Mouse (Mus musculus) CH12.LX (cell line): Measurements from ENCODE around the gene Ptbp1. TPM values are rescaled to one million over a fixed set of nuclear protein-coding genes. Genes with fewer than 3 reads are reported as not detected.

Experiments used
- DNase-seq: peaks from one replicate; pipeline ENCODE4 v3.0.0-alpha.2; 2013; ENCODE audit errors: extremely low read depth
- H3K27ac ChIP-seq: 2 replicates; pipeline ENCODE4 v1.5.1; 2012; ENCODE audit warnings: low read depth, mild to moderate bottlenecking, control low read depth, moderate library complexity; ENCODE audit not compliant: insufficient read depth
- H3K27me3 ChIP-seq: replicated peaks from 2 replicates; pipeline ENCODE3; 2012; ENCODE audit warnings: inconsistent platforms
- H3K36me3 ChIP-seq, 2 experiments: replicated peaks in 1 of 2; 2 replicates each; pipeline versions ENCODE3 to v1.6.1; 2012; ENCODE audit warnings: inconsistent platforms in 1 of 2, low read length in 1 of 2, mild to moderate bottlenecking in 1 of 2, mixed read lengths in 1 of 2, moderate library complexity in 1 of 2; ENCODE audit not compliant: control insufficient read depth in 1 of 2, insufficient read depth in 1 of 2
- H3K4me1 ChIP-seq, 2 experiments: 2 replicates each; pipeline ENCODE4 v1.6.1; 2012; ENCODE audit warnings: inconsistent platforms in 1 of 2, moderate library complexity in 1 of 2; ENCODE audit not compliant: insufficient read depth in 2 of 2, control insufficient read depth in 1 of 2
- H3K4me2 ChIP-seq: 2 replicates; pipeline ENCODE4 v1.6.1; 2012; ENCODE audit warnings: low read depth, mild to moderate bottlenecking, control low read depth; ENCODE audit not compliant: poor library complexity, insufficient read depth, severe bottlenecking
- H3K4me3 ChIP-seq, 3 experiments: fragments of 150-350 bp in 1 of 3; sonication (generic) in 1 of 3; replicated peaks in 1 of 3; 2 replicates each; pipeline versions ENCODE3 to v1.5.1; 2011 to 2012; ENCODE audit warnings: low read depth in 2 of 3, low read length in 2 of 3, mild to moderate bottlenecking in 2 of 3, moderate library complexity in 2 of 3, control low read depth in 1 of 3, improper control_type of control experiment in 1 of 3, inconsistent platforms in 1 of 3, mixed read lengths in 1 of 3; ENCODE audit not compliant: poor library complexity in 1 of 3
- H3K79me2 ChIP-seq: replicated peaks from 2 replicates; pipeline ENCODE4 v1.6.1; 2012; ENCODE audit warnings: mild to moderate bottlenecking, moderate library complexity; ENCODE audit not compliant: control insufficient read depth, poor library complexity, insufficient read depth, severe bottlenecking; ENCODE audit errors: extremely low read depth
- H3K9ac ChIP-seq: 2 replicates; pipeline ENCODE4 v1.6.1; 2012; ENCODE audit warnings: low read depth, mild to moderate bottlenecking, control low read depth, moderate library complexity; ENCODE audit not compliant: insufficient read depth
- H3K9me3 ChIP-seq: replicated peaks from 2 replicates; pipeline ENCODE3; 2012; ENCODE audit warnings: low read length, inconsistent platforms, mixed read lengths
- CTCF ChIP-seq, 2 experiments: IDR thresholded peaks in 1 of 2; conservative IDR thresholded peaks in 1 of 2; 2 replicates each; pipeline ENCODE4 v1.5.1; 2011 to 2012; ENCODE audit warnings: low read depth in 2 of 2, low read length in 2 of 2, improper control_type of control experiment in 1 of 2, inconsistent platforms in 1 of 2, mild to moderate bottlenecking in 1 of 2, moderate library complexity in 1 of 2
- E2F4 ChIP-seq: IDR thresholded peaks from 2 replicates; pipeline ENCODE4 v1.6.1; 2011; ENCODE audit warnings: low read depth, low read length, improper control_type of control experiment; ENCODE audit not compliant: insufficient replicate concordance
- ELF1 ChIP-seq: IDR thresholded peaks from 2 replicates; pipeline ENCODE4 v1.6.1; 2014; ENCODE audit warnings: low read depth, mild to moderate bottlenecking, inconsistent platforms, low read length, improper control_type of control experiment
- EP300 ChIP-seq: IDR thresholded peaks from 2 replicates; pipeline ENCODE4 v1.6.1; 2011; ENCODE audit warnings: low read length, improper control_type of control experiment
- GABPA ChIP-seq: IDR thresholded peaks from 2 replicates; pipeline ENCODE4 v1.6.1; 2012; ENCODE audit warnings: low read depth, low read length, improper control_type of control experiment, inconsistent platforms; ENCODE audit not compliant: insufficient replicate concordance
- IRF4 ChIP-seq: IDR thresholded peaks from 2 replicates; pipeline ENCODE4 v1.6.1; 2014; ENCODE audit warnings: low read depth, mild to moderate bottlenecking, inconsistent platforms, low read length, improper control_type of control experiment
- KAT2A ChIP-seq: IDR thresholded peaks from 2 replicates; pipeline ENCODE4 v1.6.1; 2012; ENCODE audit warnings: low read length, improper control_type of control experiment, inconsistent platforms; ENCODE audit not compliant: insufficient replicate concordance
- MAX ChIP-seq: IDR thresholded peaks from 2 replicates; pipeline ENCODE4 v1.6.1; 2011; ENCODE audit warnings: low read length, improper control_type of control experiment
- MAZ ChIP-seq: IDR thresholded peaks from 2 replicates; pipeline ENCODE4 v1.6.1; 2012; ENCODE audit warnings: low read depth, mild to moderate bottlenecking, inconsistent platforms, low read length, improper control_type of control experiment, moderate library complexity
- MXI1 ChIP-seq: IDR thresholded peaks from 2 replicates; pipeline ENCODE4 v1.6.1; 2011; ENCODE audit warnings: mild to moderate bottlenecking, low read depth, low read length, improper control_type of control experiment
- MYC ChIP-seq: IDR thresholded peaks from 2 replicates; pipeline ENCODE4 v1.6.1; 2011; ENCODE audit warnings: low read depth, mild to moderate bottlenecking, improper control_type of control experiment, low read length
- NELFE ChIP-seq: IDR thresholded peaks from 2 replicates; pipeline ENCODE4 v1.6.1; 2011; ENCODE audit warnings: low read depth, low read length, improper control_type of control experiment
- PAX5 ChIP-seq: IDR thresholded peaks from 2 replicates; pipeline ENCODE4 v1.6.1; 2012; ENCODE audit warnings: low read length, inconsistent platforms, mixed read lengths
- RAD21 ChIP-seq: IDR thresholded peaks from 2 replicates; pipeline ENCODE4 v1.6.1; 2011; ENCODE audit warnings: low read depth, mild to moderate bottlenecking, low read length, improper control_type of control experiment, moderate library complexity
- RCOR1 ChIP-seq: conservative IDR thresholded peaks from 2 replicates; pipeline ENCODE4 v1.6.1; 2012; ENCODE audit warnings: low read depth, mild to moderate bottlenecking, inconsistent platforms, low read length, improper control_type of control experiment
- SIN3A ChIP-seq: IDR thresholded peaks from 2 replicates; pipeline ENCODE4 v1.6.1; 2012; ENCODE audit warnings: low read length, improper control_type of control experiment, inconsistent platforms
- SMC3 ChIP-seq: IDR thresholded peaks from 2 replicates; pipeline ENCODE4 v1.6.1; 2011; ENCODE audit warnings: low read depth, low read length, improper control_type of control experiment
- TCF12 ChIP-seq: IDR thresholded peaks from 2 replicates; pipeline ENCODE4 v1.6.1; 2014; ENCODE audit warnings: low read depth, mild to moderate bottlenecking, inconsistent platforms, low read length, improper control_type of control experiment
- UBTF ChIP-seq: IDR thresholded peaks from 2 replicates; pipeline ENCODE4 v1.6.1; 2012; ENCODE audit warnings: low read depth, mild to moderate bottlenecking, inconsistent platforms, low read length, improper control_type of control experiment, moderate library complexity
- USF1 ChIP-seq: IDR thresholded peaks from 2 replicates; pipeline ENCODE4 v1.6.1; 2014; ENCODE audit warnings: low read depth, mild to moderate bottlenecking, inconsistent platforms, low read length, improper control_type of control experiment
- ZKSCAN1 ChIP-seq: IDR thresholded peaks from 2 replicates; pipeline ENCODE4 v1.6.1; 2012; ENCODE audit warnings: low read depth, inconsistent platforms, low read length, improper control_type of control experiment, borderline replicate concordance
- dilution Hi-C: fragments of 300-500 bp; cut with MboI; formaldehyde crosslinking; loops from 2 replicates; pipeline ENCODE4 v1.14.3; 2020; ENCODE audit warnings: low sequenced_read_pairs; ENCODE audit not compliant: extremely low pct_unique_long_range_greater_than_20kb, extremely low pct_ligation_motif_present
- in situ Hi-C: fragments of 300-500 bp; cut with MboI; formaldehyde crosslinking; loops from 3 replicates; pipeline ENCODE4 v1.14.3; 2019; ENCODE audit warnings: low sequenced_read_pairs, low pct_ligation_motif_present, low pct_unique_long_range_greater_than_20kb, mixed read lengths
- polyA plus RNA-seq: library from polyadenylated mRNA; unstranded; fragments of >175 nt; gene quantifications from 2 replicates; pipeline ENCODE4 v1.2.1, GENCODE M21; 2012; ENCODE audit warnings: low read depth; ENCODE audit not compliant: insufficient read length
- total RNA-seq, 2 experiments: library from RNA; depleted of rRNA; stranded (reverse); fragments of 300-350 nt in 1 of 2; fragments of >200 nt in 1 of 2; gene quantifications; 2 replicates each; pipeline ENCODE4 v1.2.3; 2012 to 2014

Gene Ptbp1
- total and polyA plus RNA-seq, 3 experiments = 252 to 497 (median 284) TPM

DNA sequence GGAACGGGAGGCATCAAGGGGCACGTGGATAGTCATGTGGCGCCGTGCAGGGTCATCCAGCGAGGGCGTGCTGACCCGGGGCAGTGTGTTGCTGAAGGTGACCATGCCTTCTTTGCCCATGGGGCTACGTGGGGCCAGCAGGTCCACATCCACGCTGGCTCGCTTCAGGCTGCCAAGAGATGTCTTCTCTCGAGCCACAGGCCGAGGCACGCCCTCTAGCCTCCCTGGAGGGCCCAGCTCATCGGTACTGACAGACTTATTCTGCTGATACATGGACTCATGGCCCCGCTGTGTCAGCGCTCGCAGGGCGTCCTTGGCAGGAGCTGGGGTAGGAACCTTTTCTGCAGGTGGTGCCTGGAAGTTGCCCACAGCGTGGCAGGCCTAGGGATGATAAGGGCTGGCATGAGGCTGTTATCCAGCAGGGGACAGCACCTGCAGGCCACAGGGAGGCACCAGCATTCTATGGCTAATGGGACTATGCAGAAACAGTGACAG, 11.6 kb downstream of the Ptbp1 start:
- dilution Hi-C loops = no loop called here
- Histone ChIP-seq H3K9me3 (no peaks in the 10 kb centered on the region), H3K27me3 (no peaks in the 10 kb centered on the region), H3K4me2 (no peak overlapping the region), H3K36me3 (peaks cover 38 to 62% of the 10 kb centered on the region in 2 experiments), H3K4me3 (no peak overlapping the region), H3K4me1 (peaks cover 0 to 5% of the 10 kb centered on the region in 2 experiments; a peak in 1 of 4 replicates), H3K27ac (no peak overlapping the region), H3K9ac (no peak overlapping the region), H3K79me2 (peaks cover 3% of the 10 kb centered on the region)
- no peak for TF ChIP-seq GABPA
- TF ChIP-seq CTCF (conservative IDR thresholded peaks at IDR 0.05 in 1 of 2, IDR thresholded peaks at IDR 0.05 in 1 of 2; ENCODE audit: low read depth in 2 of 2, low read length in 2 of 2) = peak in 1 of 2 experiments; percentile 58; a peak in 2 of 4 replicates
- TF ChIP-seq NELFE = no peak
- TF ChIP-seq RAD21 = peak; percentile 41
- TF ChIP-seq SMC3 = peak; percentile 40
- DNase-seq = no peak
- in situ Hi-C loops = no loop called here

DNA sequence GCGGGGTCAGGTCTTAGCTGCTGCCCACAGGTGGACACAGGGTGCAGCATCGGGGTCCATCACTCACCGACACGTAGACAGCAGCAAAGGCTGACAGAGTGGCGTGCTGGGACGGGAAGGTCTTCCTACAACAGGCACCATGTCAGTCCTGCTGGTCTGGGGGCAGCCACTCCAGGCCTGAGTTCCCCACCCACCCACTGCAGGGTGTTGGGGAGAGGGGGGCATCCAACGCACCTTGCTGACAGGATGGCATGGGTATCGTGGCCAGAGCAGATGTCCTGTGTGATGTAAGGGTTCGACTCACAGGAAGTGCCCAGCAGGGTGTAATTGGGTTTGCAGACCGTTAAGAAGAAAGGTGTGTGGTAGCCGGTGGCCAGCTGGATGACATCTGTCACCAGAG, 12.4 kb downstream of the Ptbp1 start:
- H3K9ac ChIP-seq = no peak overlapping the region
- dilution Hi-C loops = no loop called here
- TF ChIP-seq ZKSCAN1 (no peak), UBTF (no peak), MYC (no peak), USF1 (no peak)
- H3K4me3 ChIP-seq = no peak overlapping the region
- H3K4me2 ChIP-seq = no peak overlapping the region
- H3K4me1 ChIP-seq = peaks cover 0 to 5% of the 10 kb centered on the region in 2 experiments; a peak in 1 of 4 replicates
- H3K36me3 ChIP-seq = peaks cover 30 to 54% of the 10 kb centered on the region in 2 experiments
- H3K27ac ChIP-seq = no peak overlapping the region
- in situ Hi-C loops = no loop called here
- DNase-seq = no peak
- no peaks in the 10 kb centered on the region for H3K27me3 ChIP-seq
- peaks cover 3% of the 10 kb centered on the region for H3K79me2 ChIP-seq
- no peaks in the 10 kb centered on the region for H3K9me3 ChIP-seq

GRCm38 (mm10) chr10:79871845-79872244, 17.6 kb downstream of the Ptbp1 start:
- Histone ChIP-seq H3K4me2 (no peak overlapping the region), H3K9me3 (no peaks in the 10 kb centered on the region), H3K27me3 (no peaks in the 10 kb centered on the region), H3K4me1 (peaks cover 4 to 10% of the 10 kb centered on the region in 2 experiments)
- no peak for DNase-seq
- TF ChIP-seq MAX = no peak
- no peak for TF ChIP-seq NELFE
- no peak for TF ChIP-seq MXI1
- no peak for TF ChIP-seq IRF4
- TF ChIP-seq UBTF = no peak
- TF ChIP-seq RCOR1 = no peak
- TF ChIP-seq EP300 = no peak
- no peak for TF ChIP-seq E2F4
- TF ChIP-seq MAZ = no peak
- TF ChIP-seq PAX5 = no peak
- TF ChIP-seq KAT2A = no peak
- no peak for TF ChIP-seq TCF12
- no peak for TF ChIP-seq RAD21
- no peak for TF ChIP-seq SIN3A
- TF ChIP-seq ELF1 = no peak
- TF ChIP-seq, all 38 proteins: peak for 0
- Histone ChIP-seq H3K9ac (no peak overlapping the region), H3K27ac (no peak overlapping the region), H3K79me2 (no peaks in the 10 kb centered on the region), H3K4me3 (no peak overlapping the region), H3K36me3 (peaks cover 0 to 10% of the 10 kb centered on the region in 2 experiments)
- dilution Hi-C loops = no loop called here
- in situ Hi-C loops = no loop called here
